Mouse (Mus musculus) hindbrain, embryonic 11.5 days (tissue): Measurements from ENCODE around the gene Rbp2. TPM values are rescaled to one million over a fixed set of nuclear protein-coding genes. Genes with fewer than 3 reads are reported as not detected.

Experiments
- ATAC-seq: fragments of 200-750 bp; cut with Nextera tagmentation; 2 replicates; pipeline ENCODE4 v1.8.0; 2017; ENCODE audit warnings: mild to moderate bottlenecking, moderate TSS enrichment, moderate library complexity; ENCODE audit not compliant: low FRiP score
- DNase-seq: peaks from one replicate; pipeline ENCODE4 v3.0.0-alpha.2; 2015; ENCODE audit warnings: low spot score
- H3K27ac ChIP-seq: fragments of 300-500 bp; sonication (generic); 2 replicates; pipeline ENCODE4 v1.5.1; 2014; ENCODE audit warnings: mild to moderate bottlenecking, low read depth, low read length
- H3K27me3 ChIP-seq: fragments of 300-500 bp; sonication (generic); 2 replicates; pipeline ENCODE4 v1.6.1; 2014; ENCODE audit warnings: mild to moderate bottlenecking, low read length, moderate library complexity, mixed read lengths; ENCODE audit not compliant: control insufficient read depth, insufficient read depth
- H3K36me3 ChIP-seq: fragments of 300-500 bp; sonication (generic); 2 replicates; pipeline ENCODE4 v1.6.1; 2014; ENCODE audit warnings: mild to moderate bottlenecking, low read length, moderate library complexity, mixed read lengths; ENCODE audit not compliant: control insufficient read depth, insufficient read depth
- H3K4me1 ChIP-seq: fragments of 300-500 bp; sonication (generic); replicated peaks from 2 replicates; pipeline ENCODE4 v1.6.1; 2014; ENCODE audit warnings: low read length, mixed read lengths; ENCODE audit not compliant: control insufficient read depth, insufficient read depth
- H3K4me2 ChIP-seq: fragments of 300-500 bp; sonication (generic); replicated peaks from 2 replicates; pipeline ENCODE4 v1.6.1; 2014; ENCODE audit warnings: mild to moderate bottlenecking, low read depth, low read length
- H3K4me3 ChIP-seq: fragments of 300-500 bp; sonication (generic); 2 replicates; pipeline ENCODE4 v1.5.1; 2014; ENCODE audit warnings: low read depth, low read length
- H3K9ac ChIP-seq: fragments of 300-500 bp; sonication (generic); 2 replicates; pipeline ENCODE4 v1.6.1; 2014; ENCODE audit warnings: low read depth, low read length
- H3K9me3 ChIP-seq: fragments of 300-500 bp; sonication (generic); 2 replicates; pipeline ENCODE4 v1.6.1; 2016; ENCODE audit warnings: low read length; ENCODE audit not compliant: control insufficient read depth
- WGBS: fragments of 180-500 bp; shearing (Covaris S2); extraction: QIAGEN DNeasy Blood & Tissue Kit; methylation state at CpG from one replicate; pipeline ENCODE4 v1.1.7; 2014; 5-methylcytosine and 5-hydroxymethylcytosine counted together
- polyA plus RNA-seq: library from polyadenylated mRNA; unstranded; fragments of >200 nt; fragmentation: Nextera tagmentation; extraction: Ambion mirVana; gene quantifications from 2 replicates; pipeline ENCODE4 v1.2.1, GENCODE M21; 2014

Gene Rbp2
- polyA plus RNA-seq, 1 experiment from 2014 or later: 1.3 TPM

DNA sequence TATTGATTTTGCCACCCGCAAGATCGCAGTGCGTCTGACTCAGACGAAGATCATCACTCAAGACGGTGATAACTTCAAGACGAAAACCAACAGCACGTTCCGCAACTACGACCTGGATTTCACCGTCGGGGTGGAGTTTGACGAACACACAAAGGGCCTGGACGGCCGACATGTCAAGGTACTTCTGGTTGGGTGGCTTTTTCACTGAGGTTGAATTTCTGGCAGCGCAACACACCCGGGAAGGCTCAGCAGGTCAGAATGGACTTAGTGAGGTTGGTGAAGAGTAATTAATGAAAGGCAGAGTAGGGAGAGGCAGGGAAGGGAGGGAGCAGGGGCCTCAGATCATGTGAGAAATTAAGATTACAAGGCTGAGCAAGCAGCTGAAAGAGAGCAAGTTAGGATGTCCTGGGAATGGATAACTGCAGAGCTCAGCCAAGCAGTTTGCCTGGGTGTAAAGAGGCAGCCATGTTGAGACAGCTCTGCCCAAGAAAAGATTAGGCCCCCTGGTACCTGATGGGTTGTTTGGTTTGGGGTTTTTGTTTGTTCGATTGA lies 12.9 kb downstream of the Rbp2 start:
- WGBS: 73% methylated on average over 17 of the region's 17 CpGs
- Histone ChIP-seq H3K36me3 (no peaks in the 10 kb centered on the region), H3K4me2 (no peak overlapping the region), H3K9ac (no peak overlapping the region), H3K27me3 (no peaks in the 10 kb centered on the region), H3K4me1 (no peaks in the 10 kb centered on the region), H3K4me3 (no peak overlapping the region), H3K9me3 (no peaks in the 10 kb centered on the region), H3K27ac (peak overlapping the region; percentile 36; the same call in 1 of the 2 replicates)
- ATAC-seq (no peak), DNase-seq (no peak)

DNA sequence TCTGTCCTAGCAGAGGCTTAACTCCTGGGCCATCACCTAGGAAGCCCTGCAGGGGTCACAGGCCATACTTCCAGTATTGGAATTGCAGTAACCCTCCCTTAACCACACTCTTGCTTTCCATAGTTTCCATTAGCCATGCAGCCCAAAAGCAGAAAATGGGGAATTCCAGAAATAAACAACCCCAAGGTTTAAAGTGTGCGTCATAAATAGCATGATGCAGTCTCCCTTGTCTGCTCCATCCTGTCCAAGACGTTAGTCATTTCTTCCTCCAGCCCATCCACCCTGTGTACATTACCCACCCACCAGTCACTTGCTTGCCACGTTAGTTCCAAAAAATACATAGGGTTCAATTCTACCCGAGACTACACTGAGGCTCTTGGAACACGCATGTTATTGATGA lies 13.7 kb downstream of the Rbp2 start:
- H3K9me3 ChIP-seq: no peaks in the 10 kb centered on the region
- H3K36me3 ChIP-seq: no peaks in the 10 kb centered on the region
- H3K27ac ChIP-seq: no peak overlapping the region
- no peak for ATAC-seq
- H3K4me3 ChIP-seq: no peak overlapping the region
- no peak for DNase-seq
- no peak overlapping the region for H3K9ac ChIP-seq
- H3K4me1 ChIP-seq: no peaks in the 10 kb centered on the region
- WGBS: 89% methylated on average over 5 of the region's 5 CpGs
- H3K4me2 ChIP-seq: no peak overlapping the region
- no peaks in the 10 kb centered on the region for H3K27me3 ChIP-seq

GRCm38 (mm10) chr9:98507480-98507879 lies 21.6 kb downstream of the Rbp2 start:
- H3K27me3 ChIP-seq: no peaks in the 10 kb centered on the region
- no peak for ATAC-seq
- H3K27ac ChIP-seq: no peak overlapping the region
- no peaks in the 10 kb centered on the region for H3K4me1 ChIP-seq
- DNase-seq: no peak
- 72% methylated on average over 6 of the region's 6 CpGs for WGBS
- no peak overlapping the region for H3K9ac ChIP-seq
- H3K9me3 ChIP-seq: no peaks in the 10 kb centered on the region
- H3K36me3 ChIP-seq: no peaks in the 10 kb centered on the region
- H3K4me3 ChIP-seq: no peak overlapping the region
- H3K4me2 ChIP-seq: no peak overlapping the region

- WGBS: 88% methylated on average over 6 of the region's 6 CpGs
- no peak overlapping the region for H3K9ac ChIP-seq
- H3K9me3 ChIP-seq: no peaks in the 10 kb centered on the region
- H3K27ac ChIP-seq: no peak overlapping the region
- no peaks in the 10 kb centered on the region for H3K27me3 ChIP-seq
- H3K4me1 ChIP-seq: no peaks in the 10 kb centered on the region
- H3K36me3 ChIP-seq: no peaks in the 10 kb centered on the region
- ATAC-seq (no peak), DNase-seq (no peak)
- no peak overlapping the region for H3K4me3 ChIP-seq
- H3K4me2 ChIP-seq: no peak overlapping the region
Measured at GRCm38 (mm10) chr9:98510363-98511055, 24.6 kb downstream of the Rbp2 start.

GRCm38 (mm10) chr9:98523872-98524271 lies 38.0 kb downstream of the Rbp2 start:
- Histone ChIP-seq H3K4me2 (no peak overlapping the region), H3K9ac (no peak overlapping the region), H3K27me3 (no peaks in the 10 kb centered on the region), H3K27ac (no peak overlapping the region), H3K36me3 (no peaks in the 10 kb centered on the region), H3K4me1 (0 out of 2 replicates have a peak, but pooled peaks cover 2% of the 10 kb centered on the region), H3K4me3 (no peak overlapping the region), H3K9me3 (no peaks in the 10 kb centered on the region)
- 78% methylated on average over 2 of the region's 2 CpGs for WGBS
- no peak for DNase-seq
- ATAC-seq: no peak

GRCm38 (mm10) chr9:98524786-98525542 lies 39.0 kb downstream of the Rbp2 start:
- Histone ChIP-seq H3K27ac (no peak overlapping the region), H3K4me3 (no peak overlapping the region), H3K36me3 (no peaks in the 10 kb centered on the region), H3K27me3 (no peaks in the 10 kb centered on the region), H3K9ac (no peak overlapping the region), H3K4me1 (0 out of 2 replicates have a peak, but pooled peaks cover 2% of the 10 kb centered on the region), H3K4me2 (no peak overlapping the region), H3K9me3 (no peaks in the 10 kb centered on the region)
- 59% methylated on average over 7 of the region's 7 CpGs for WGBS
- DNase-seq (peak; percentile 16), ATAC-seq (peak; percentile 45; the same call in 1 of the 2 replicates)

DNA sequence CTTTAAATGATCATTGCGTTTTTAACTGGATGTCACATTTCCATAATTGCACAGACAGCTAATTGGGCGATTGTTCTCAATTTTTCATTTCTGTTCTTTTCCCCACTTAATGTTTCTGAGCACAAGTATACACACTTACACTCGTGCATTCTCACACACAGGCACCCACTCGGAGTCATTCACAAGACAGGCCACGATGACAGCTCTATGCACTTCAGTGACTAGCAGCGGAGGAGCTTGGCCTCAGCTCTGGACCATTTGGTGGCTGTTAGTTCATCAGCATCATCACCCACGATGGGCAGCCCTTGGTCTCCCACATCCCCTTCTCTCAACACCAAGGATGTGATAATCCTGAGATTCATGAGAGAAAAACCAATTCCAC lies 39.6 kb downstream of the Rbp2 start:
- H3K9ac ChIP-seq: no peak overlapping the region
- H3K27ac ChIP-seq: no peak overlapping the region

DNA sequence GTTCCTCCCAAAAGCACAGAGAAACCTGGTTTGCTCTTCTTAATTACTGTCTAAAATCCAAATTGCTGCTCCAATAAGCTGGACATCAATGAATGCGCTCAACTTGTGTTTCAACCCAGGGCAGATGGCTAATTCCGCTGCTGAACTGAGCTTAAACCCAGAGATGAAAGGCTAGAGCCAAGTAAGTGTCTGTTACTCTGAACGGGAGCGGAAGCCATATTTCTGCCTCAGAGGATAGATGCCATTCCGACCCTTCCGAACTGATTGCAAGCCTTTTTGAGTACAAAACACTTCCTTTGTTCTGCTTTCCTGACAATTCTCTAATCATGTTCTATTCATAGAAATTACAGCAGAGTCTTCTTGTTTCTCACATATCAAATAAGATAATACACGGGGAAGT lies 41.3 kb downstream of the Rbp2 start:
- Histone ChIP-seq H3K4me2 (no peak overlapping the region), H3K9me3 (no peaks in the 10 kb centered on the region), H3K27me3 (no peaks in the 10 kb centered on the region), H3K9ac (no peak overlapping the region), H3K4me3 (no peak overlapping the region), H3K4me1 (0 out of 2 replicates have a peak, but pooled peaks cover 2% of the 10 kb centered on the region), H3K36me3 (no peaks in the 10 kb centered on the region), H3K27ac (no peak overlapping the region)
- no peak for ATAC-seq
- no peak for DNase-seq
- 92% methylated on average over 7 of the region's 7 CpGs for WGBS

More for the DNA sequence above, 39.6 kb downstream of the Rbp2 start:
- H3K27me3 ChIP-seq: no peaks in the 10 kb centered on the region
- no peak overlapping the region for H3K4me2 ChIP-seq
- 58% methylated on average over 7 of the region's 7 CpGs for WGBS
- DNase-seq (no peak), ATAC-seq (no peak)
- H3K36me3 ChIP-seq: no peaks in the 10 kb centered on the region
- H3K4me1 ChIP-seq: 0 out of 2 replicates have a peak, but pooled peaks cover 2% of the 10 kb centered on the region
- no peak overlapping the region for H3K4me3 ChIP-seq
- H3K9me3 ChIP-seq: no peaks in the 10 kb centered on the region
